Mouse (Mus musculus) E14TG2a.4 (cell line): ENCODE measurements at regions not wholly inside any gene's neighbourhood (a gene's known extent, or its start where the extent isn't known, plus 50 kb on each side); places are given as distances from the start of the nearest gene placed in this dataset.

Source experiments
- CTCF ChIP-seq: conservative IDR thresholded peaks from 2 replicates; pipeline ENCODE4 v1.5.1; 2014; ENCODE audit warnings: low read length
- NANOG ChIP-seq: IDR thresholded peaks from 2 replicates; pipeline ENCODE4 v1.6.1; 2014; ENCODE audit warnings: borderline replicate concordance, low read length, mixed read lengths

GRCm38 (mm10) chr10:98728396-98729030 is 185.7 kb upstream of the Atp2b1 start:
- TF ChIP-seq CTCF (no peak), NANOG (no peak)
